8 mouse cellular contexts compared by ENCODE assay signal in the genomic region with DNA sequence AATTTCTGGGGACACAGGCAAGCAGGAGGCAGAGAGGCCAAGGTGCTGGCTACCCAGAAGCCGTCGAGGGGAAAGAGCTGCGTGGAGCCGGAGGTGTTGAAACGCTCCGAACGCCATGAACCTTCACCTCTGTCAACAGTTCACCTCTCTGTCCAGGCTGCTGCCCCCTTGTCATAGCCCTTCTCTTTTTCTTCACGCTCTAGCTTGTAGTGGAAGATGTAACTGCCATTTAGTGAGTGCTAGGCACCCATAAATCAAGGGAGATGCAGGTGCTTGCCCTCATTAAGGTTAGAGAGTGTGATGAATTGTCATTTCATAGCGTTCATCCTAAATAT. TPM values are rescaled to one million over a fixed set of nuclear protein-coding genes. Genes with fewer than 3 reads are reported as not detected.
DNase-seq lines count a peak whose midpoint lies in the region; ATAC-seq and TF ChIP-seq lines count a peak whose summit lies in the region.

No protein-coding gene starts in this region.

- H3K4me1 ChIP-seq in heart, embryonic 13.5 days = peaks cover 19% of the 10 kb centered on the region
- H3K4me1 ChIP-seq in ES-E14 (ENCODE audit: control insufficient read depth in 2 of 2, insufficient read depth in 2 of 2, low read length in 2 of 2, poor library complexity in 1 of 2) = peaks cover 0 to 2% of the 10 kb centered on the region in 2 experiments; a peak in 3 of 4 replicates
- H3K4me1 ChIP-seq in forebrain, embryonic 15.5 days = peaks cover 22% of the 10 kb centered on the region
- H3K4me1 ChIP-seq in liver, embryonic 16.5 days (ENCODE audit: control insufficient read depth, low read depth, low read length) = peaks cover 33% of the 10 kb centered on the region

- H3K36me3 ChIP-seq in heart, embryonic 13.5 days = peaks cover 26% of the 10 kb centered on the region
- H3K36me3 ChIP-seq in ES-E14 (ENCODE audit: control insufficient read depth, insufficient read depth, low read length, poor library complexity, severe bottlenecking) = peaks cover 8% of the 10 kb centered on the region
- peaks cover 21% of the 10 kb centered on the region for H3K36me3 ChIP-seq in forebrain, embryonic 15.5 days
- H3K36me3 ChIP-seq in liver, embryonic 16.5 days (ENCODE audit: control insufficient read depth, insufficient read depth) = peaks cover 12% of the 10 kb centered on the region

- H3K4me2 ChIP-seq in heart, embryonic 13.5 days = peak overlapping the region; percentile 91
- H3K4me2 ChIP-seq in forebrain, embryonic 15.5 days (replicated peaks) = peak overlapping the region; percentile 96
- peak overlapping the region; percentile 70 for H3K4me2 ChIP-seq in liver, embryonic 16.5 days (ENCODE audit: low read depth, low read length)

- under 1% methylated on average over 9 of the region's 9 CpGs for WGBS in heart, embryonic 13.5 days
- 1% methylated on average over 9 of the region's 9 CpGs for WGBS in forebrain, embryonic 15.5 days
- 0% methylated on average over 9 of the region's 9 CpGs for WGBS in liver, embryonic 16.5 days (ENCODE audit: insufficient replicate concordance)

- peak overlapping the region; percentile 87 for H3K27ac ChIP-seq in heart, embryonic 13.5 days (replicated peaks)
- H3K27ac ChIP-seq in ES-E14 (ENCODE audit: insufficient read depth, low read depth, low read length, poor library complexity, severe bottlenecking) = peak overlapping the region; percentile 20; the same call in 1 of the 2 replicates
- peak overlapping the region; percentile 85; the same call in 1 of the 2 replicates for H3K27ac ChIP-seq in forebrain, embryonic 15.5 days (replicated peaks)
- peak overlapping the region; percentile 70 for H3K27ac ChIP-seq in liver, embryonic 16.5 days (ENCODE audit: low read length)

- H3K9ac ChIP-seq in heart, embryonic 13.5 days = peak overlapping the region; percentile 92
- peak overlapping the region; percentile 96 for H3K9ac ChIP-seq in ES-E14 (ENCODE audit: insufficient read depth, low read depth, low read length, poor library complexity, severe bottlenecking)
- peak overlapping the region; percentile 83 for H3K9ac ChIP-seq in forebrain, embryonic 15.5 days (replicated peaks)
- H3K9ac ChIP-seq in liver, embryonic 16.5 days (ENCODE audit: low read depth, low read length) = peak overlapping the region; percentile 82

- no peak for DNase-seq in heart, postnatal 4 days
- DNase-seq in ES-E14 (ENCODE audit: low read depth, low spot score) = no peak
- DNase-seq in embryo, embryonic 10.5 days (ENCODE audit: low spot score) = no peak
- no peak for DNase-seq in adrenal gland, adult (ENCODE audit: inconsistent age in 2 of 2, low spot score in 1 of 2)
- DNase-seq in cerebellum, adult 9-10 months = no peak

- in situ Hi-C loops in ES-E14 (cut with MboI; ENCODE audit: low sequenced_read_pairs in 2 of 2, unreplicated experiment in 2 of 2) = no loop called here

- ATAC-seq in heart, embryonic 13.5 days (ENCODE audit: extremely low read depth, insufficient number of reproducible peaks, low FRiP score, low TSS enrichment) = no peak
- no peak; the same call in 1 of the 2 replicates for ATAC-seq in forebrain, embryonic 15.5 days (replicated peaks)
- ATAC-seq in liver, embryonic 16.5 days (ENCODE audit: low read depth) = 0 out of 2 replicates have a peak, but pooled peaks have one; percentile 1

- peak overlapping the region; percentile 80 for H3K4me3 ChIP-seq in heart, embryonic 13.5 days
- peak overlapping the region; percentile 91 to 98 for H3K4me3 ChIP-seq in ES-E14 (ENCODE audit: insufficient read depth in 1 of 2, low read depth in 1 of 2, low read length in 2 of 2, poor library complexity in 1 of 2, severe bottlenecking in 1 of 2)
- H3K4me3 ChIP-seq in forebrain, embryonic 15.5 days = peak overlapping the region; percentile 73
- peak overlapping the region; percentile 82 for H3K4me3 ChIP-seq in liver, embryonic 16.5 days (ENCODE audit: low read depth, low read length)

- no peaks in the 10 kb centered on the region for H3K27me3 ChIP-seq in heart, embryonic 13.5 days (replicated peaks)
- H3K27me3 ChIP-seq in forebrain, embryonic 15.5 days = no peaks in the 10 kb centered on the region
- no peaks in the 10 kb centered on the region for H3K27me3 ChIP-seq in liver, embryonic 16.5 days (ENCODE audit: control insufficient read depth, insufficient read depth, low read depth, low read length)

- no peaks in the 10 kb centered on the region for H3K9me3 ChIP-seq in heart, embryonic 13.5 days
- no peaks in the 10 kb centered on the region for H3K9me3 ChIP-seq in ES-E14 (ENCODE audit: control insufficient read depth, insufficient read depth, low read depth, low read length)
- H3K9me3 ChIP-seq in forebrain, embryonic 15.5 days = no peaks in the 10 kb centered on the region
- H3K9me3 ChIP-seq in liver, embryonic 16.5 days (replicated peaks; ENCODE audit: control insufficient read depth, low read length) = no peaks in the 10 kb centered on the region

TF ChIP-seq in ES-E14, 5 proteins besides CTCF, POLR2A, EP300 and RAD21:
- TF ChIP-seq ZC3H11A (IDR thresholded peaks at IDR 0.05; ENCODE audit: borderline replicate concordance, low read depth, low read length) (no peak), HCFC1 (IDR thresholded peaks at IDR 0.05; ENCODE audit: borderline replicate concordance, insufficient read depth, low read length) (no peak), ZNF384 (IDR thresholded peaks at IDR 0.05; ENCODE audit: low read depth, low read length) (no peak), MAFK (IDR thresholded peaks at IDR 0.05; ENCODE audit: insufficient read depth, low read depth, low read length) (no peak), CHD2 (IDR thresholded peaks at IDR 0.05; ENCODE audit: low read depth, low read length) (no peak)

RNA-seq across cellular contexts. Expression of a gene that starts 4.8 kb away (rescaled TPM):
- 15.2 and 16.9 TPM in 2 replicates for polyA plus RNA-seq in heart, embryonic 13.5 days (2015; fragmentation: Nextera tagmentation; extraction: Ambion mirVana)
- total RNA-seq in heart, postnatal 4 days (2021) = 10 to 100 TPM; 24.1 to 26.5 TPM
- 14.4 and 21.3 TPM in 2 replicates for total RNA-seq in ES-E14 (2012; rRNA removed)
- polyA plus RNA-seq in forebrain, embryonic 15.5 days (2015; fragmentation: Nextera tagmentation; extraction: Ambion mirVana) = 25.0 TPM in 2 replicates
- 10.1 and 13.5 TPM in 2 replicates for polyA plus RNA-seq in liver, embryonic 16.5 days (2015; fragmentation: Nextera tagmentation; extraction: Ambion mirVana)

RNA-seq across cellular contexts. Expression of a gene that starts 34.7 kb away (rescaled TPM):
- polyA plus RNA-seq in heart, embryonic 13.5 days (2015; fragmentation: Nextera tagmentation; extraction: Ambion mirVana) = 37.2 and 38.6 TPM in 2 replicates
- total RNA-seq in heart, postnatal 4 days (2021) = 10 to 100 TPM; 15.2 to 15.5 TPM
- total RNA-seq in ES-E14 (2012; rRNA removed) = 35.2 and 43.5 TPM in 2 replicates
- 103 and 115 TPM in 2 replicates for polyA plus RNA-seq in forebrain, embryonic 15.5 days (2015; fragmentation: Nextera tagmentation; extraction: Ambion mirVana)
- 29.1 and 35.1 TPM in 2 replicates for polyA plus RNA-seq in liver, embryonic 16.5 days (2015; fragmentation: Nextera tagmentation; extraction: Ambion mirVana)

RNA-seq across cellular contexts. Expression of a gene that starts 41.7 kb away (rescaled TPM):
- polyA plus RNA-seq in heart, embryonic 13.5 days (2015; fragmentation: Nextera tagmentation; extraction: Ambion mirVana) = 92.8 and 96.0 TPM in 2 replicates
- 10 to 100 TPM; 67.4 to 75.9 TPM for total RNA-seq in heart, postnatal 4 days (2021)
- 26.2 and 36.1 TPM in 2 replicates for total RNA-seq in ES-E14 (2012; rRNA removed)
- polyA plus RNA-seq in forebrain, embryonic 15.5 days (2015; fragmentation: Nextera tagmentation; extraction: Ambion mirVana) = 85.3 and 88.3 TPM in 2 replicates
- polyA plus RNA-seq in liver, embryonic 16.5 days (2015; fragmentation: Nextera tagmentation; extraction: Ambion mirVana) = 39.1 and 39.2 TPM in 2 replicates

RNA-seq across cellular contexts. Expression of a gene that starts 44.6 kb away (rescaled TPM):
- 65.6 and 72.5 TPM in 2 replicates for polyA plus RNA-seq in heart, embryonic 13.5 days (2015; fragmentation: Nextera tagmentation; extraction: Ambion mirVana)
- total RNA-seq in heart, postnatal 4 days (2021) = 10 to 100 TPM; 82.7 to 84.7 TPM
- 45.5 and 53.2 TPM in 2 replicates for total RNA-seq in ES-E14 (2012; rRNA removed)
- polyA plus RNA-seq in forebrain, embryonic 15.5 days (2015; fragmentation: Nextera tagmentation; extraction: Ambion mirVana) = 55.8 and 58.0 TPM in 2 replicates
- polyA plus RNA-seq in liver, embryonic 16.5 days (2015; fragmentation: Nextera tagmentation; extraction: Ambion mirVana) = 46.5 and 47.3 TPM in 2 replicates

RNA-seq across cellular contexts. Expression of a gene that starts 44.7 kb away (rescaled TPM):
- polyA plus RNA-seq in heart, embryonic 13.5 days (2015; fragmentation: Nextera tagmentation; extraction: Ambion mirVana) = 15.2 and 15.8 TPM in 2 replicates
- total RNA-seq in heart, postnatal 4 days (2021) = 10 to 100 TPM; 17.7 to 18.2 TPM
- total RNA-seq in ES-E14 (2012; rRNA removed) = 8.7 and 11.2 TPM in 2 replicates
- polyA plus RNA-seq in forebrain, embryonic 15.5 days (2015; fragmentation: Nextera tagmentation; extraction: Ambion mirVana) = 3.0 and 3.6 TPM in 2 replicates
- 2.0 and 3.0 TPM in 2 replicates for polyA plus RNA-seq in liver, embryonic 16.5 days (2015; fragmentation: Nextera tagmentation; extraction: Ambion mirVana)

Comparison
In these comparisons a context has a peak if more than half of its experiments do, and no peak if none do; other contexts are left out.
1. H3K27ac ChIP-seq: peak in every context shown above with its lines; median percentile 87 in heart, embryonic 13.5 days; 85 in forebrain, embryonic 15.5 days; 70 in liver, embryonic 16.5 days; 20 in ES-E14.